Mouse (Mus musculus) frontal cortex, postnatal 25 days (tissue): ENCODE measurements around the gene Tmem132d.

Source experiments
- DNase-seq, 2 experiments: peaks; one replicate each; pipeline ENCODE4 v3.0.0; 2022; ENCODE audit warnings: low spot score in 2 of 2

Gene Tmem132d

DNA sequence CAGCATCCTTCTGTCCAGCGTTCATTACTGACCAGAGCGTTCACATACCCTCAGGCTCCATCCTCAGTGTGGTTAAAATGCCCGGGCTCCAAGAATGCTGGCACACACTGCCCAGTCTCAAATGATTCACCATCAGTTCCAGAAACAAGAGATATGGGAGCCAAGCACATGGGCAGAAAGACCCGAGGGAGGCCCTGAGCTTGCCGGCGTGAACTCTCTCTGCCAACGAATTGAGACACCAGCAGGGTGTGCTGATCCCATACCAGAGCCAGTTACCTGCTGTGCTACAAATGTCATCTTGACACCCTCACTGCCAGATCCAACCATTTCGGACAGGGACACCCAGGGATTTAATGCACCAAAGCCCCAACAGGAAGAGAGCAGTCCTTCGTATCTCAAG is 25.3 kb downstream of the Tmem132d start:
- DNase-seq: no peak

DNA sequence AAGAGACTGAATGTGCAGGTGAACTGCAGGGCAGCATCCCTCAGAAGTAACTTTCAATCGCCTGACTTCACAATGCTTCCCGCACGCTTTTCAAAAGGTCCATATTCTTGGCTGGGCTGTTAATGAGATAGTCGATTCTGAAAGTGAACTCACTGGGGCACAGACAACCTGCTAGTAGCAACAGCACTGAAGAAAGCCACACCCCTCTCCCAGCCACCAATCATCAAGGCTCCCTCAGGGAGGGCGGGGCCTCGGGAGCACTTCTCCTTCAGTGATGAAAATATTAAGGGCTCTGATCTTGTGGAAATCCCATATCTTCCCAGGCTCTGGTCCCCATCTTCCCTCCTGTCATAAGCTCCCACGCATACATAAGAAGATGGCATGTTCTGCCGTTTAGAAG is 27.8 kb downstream of the Tmem132d start:
- DNase-seq: no peak

DNA sequence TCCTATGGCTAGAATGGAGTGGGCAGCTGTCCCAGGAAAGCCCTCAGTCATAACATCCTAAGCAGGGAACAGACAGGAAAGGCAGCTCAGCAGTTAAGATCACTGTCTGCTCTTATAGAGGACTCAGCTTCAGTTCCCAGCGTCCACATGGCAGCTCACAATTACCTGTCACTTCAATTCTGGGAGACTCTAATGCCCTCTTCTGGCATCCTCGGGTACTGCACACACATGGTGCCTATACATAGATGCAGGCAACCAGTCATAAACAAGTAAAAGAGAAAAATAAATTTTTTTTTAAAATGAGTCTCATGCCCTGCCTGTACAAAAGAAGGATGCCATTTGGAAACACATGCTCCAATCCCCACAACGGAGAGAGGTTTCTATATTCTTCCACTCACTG is 28.7 kb downstream of the Tmem132d start:
- DNase-seq: no peak

DNA sequence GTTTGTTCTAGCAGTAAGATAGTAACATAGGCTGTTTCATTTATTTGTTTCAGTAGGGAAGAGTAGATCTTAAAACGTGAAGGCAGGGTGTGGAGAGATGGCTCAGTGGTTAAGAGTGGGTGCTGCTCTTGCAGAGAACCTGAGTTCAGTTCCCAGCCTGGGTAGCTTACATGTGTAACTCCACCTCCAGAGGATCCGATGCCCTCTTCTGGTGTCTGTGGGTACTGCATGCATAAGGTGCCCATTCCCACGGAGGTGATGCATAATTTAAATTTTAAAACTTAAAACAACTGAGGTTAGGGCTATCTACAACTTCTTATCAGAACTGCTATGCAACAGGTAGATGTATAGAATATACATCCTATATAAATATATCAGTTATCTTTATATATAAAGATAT is 40.5 kb downstream of the Tmem132d start:
- no peak for DNase-seq

GRCm38 (mm10) chr5:128389665-128390064 is 43.2 kb downstream of the Tmem132d start:
- no peak for DNase-seq

GRCm38 (mm10) chr5:128388358-128389141 is 44.3 kb downstream of the Tmem132d start:
- DNase-seq: no peak

- DNase-seq: no peak
These were observed 63.1 kb downstream of the Tmem132d start for GRCm38 (mm10) chr5:128369814-128370213.

- DNase-seq: no peak
These were observed 63.8 kb downstream of the Tmem132d start for GRCm38 (mm10) chr5:128369111-128369510.

DNA sequence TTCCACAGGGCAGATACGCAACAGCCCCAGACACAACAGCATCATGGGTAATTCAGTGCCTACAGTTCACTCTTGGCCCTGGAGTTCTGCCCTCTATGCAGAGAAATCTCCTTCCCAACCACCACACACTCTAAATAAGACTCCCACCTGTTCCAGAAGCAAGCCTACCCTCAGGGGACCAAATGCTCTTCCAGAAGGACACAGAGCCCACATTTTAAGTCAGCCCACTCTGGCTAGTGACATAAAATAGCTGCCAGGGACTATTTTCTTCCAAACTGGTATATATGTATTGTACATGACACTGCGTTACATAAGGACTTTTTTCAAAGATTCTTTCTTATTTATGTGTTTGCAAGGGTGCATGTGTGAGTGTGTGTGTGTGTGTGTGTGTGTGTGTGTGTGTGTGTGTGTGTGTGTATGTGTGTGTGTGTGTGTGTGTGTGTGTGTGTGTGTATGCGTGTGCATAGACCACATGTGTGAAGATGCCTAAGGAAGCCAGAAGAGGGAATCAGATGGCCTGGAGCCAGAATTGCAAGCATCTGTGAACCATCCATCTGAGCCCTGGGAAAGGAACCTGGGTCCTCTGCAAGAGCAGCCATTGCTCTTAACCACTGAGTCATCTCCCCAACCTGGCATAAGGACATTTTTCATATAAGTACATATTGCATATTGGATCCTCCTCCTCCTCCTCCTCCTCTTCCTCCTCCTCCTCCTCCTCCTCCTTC is 67.5 kb downstream of the Tmem132d start:
- no peak for DNase-seq

GRCm38 (mm10) chr5:128360946-128361675 is 71.8 kb downstream of the Tmem132d start:
- DNase-seq: peak in 1 of 2 experiments; percentile 13

GRCm38 (mm10) chr5:128348835-128349234 is 84.0 kb downstream of the Tmem132d start:
- no peak for DNase-seq

GRCm38 (mm10) chr5:128336841-128337240 is 96.0 kb downstream of the Tmem132d start:
- no peak for DNase-seq

GRCm38 (mm10) chr5:128332766-128333165 is 100.1 kb downstream of the Tmem132d start:
- DNase-seq: no peak

DNA sequence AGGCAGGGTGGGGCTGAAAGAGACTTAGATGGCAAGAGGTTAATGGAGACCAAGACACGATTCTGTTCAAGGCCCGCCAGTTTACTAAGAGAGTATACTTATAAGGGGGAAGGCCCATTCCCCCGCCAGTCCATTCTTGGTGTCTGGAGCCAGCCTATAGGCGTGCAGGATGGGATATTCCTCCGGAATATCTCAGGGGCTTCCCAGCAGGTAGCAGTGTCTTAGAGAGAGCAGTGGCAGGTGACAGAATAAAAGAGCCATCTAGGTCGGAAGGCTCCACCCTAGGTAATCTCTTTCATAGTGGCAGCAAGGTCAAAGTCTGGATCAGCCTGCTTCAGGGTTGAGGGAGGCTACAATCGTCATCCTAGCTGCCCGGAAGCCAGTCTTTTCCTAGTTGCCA is 102.5 kb downstream of the Tmem132d start:
- DNase-seq: no peak

- no peak for DNase-seq
These were observed 130.5 kb downstream of the Tmem132d start for GRCm38 (mm10) chr5:128302387-128302786.

DNA sequence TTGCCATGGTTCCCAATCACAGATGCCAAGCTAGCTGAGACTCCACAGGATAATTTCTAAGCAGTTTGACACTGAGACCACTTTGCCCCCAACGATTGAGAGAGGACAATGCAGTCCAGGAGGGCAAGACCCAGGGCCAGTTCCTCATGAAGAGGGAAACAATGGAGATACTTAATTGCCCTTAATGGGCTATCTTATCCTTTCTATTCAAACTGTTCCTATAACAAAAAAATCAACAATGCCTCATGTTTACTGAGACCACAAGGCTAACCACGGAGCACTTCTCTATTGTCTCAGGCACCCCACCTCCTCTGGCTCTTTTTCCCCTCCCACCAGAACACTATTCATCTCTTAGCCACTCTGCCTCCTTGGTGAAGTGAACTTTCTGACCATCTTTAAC is 141.7 kb downstream of the Tmem132d start:
- DNase-seq: no peak

GRCm38 (mm10) chr5:128273255-128273654 is 159.6 kb downstream of the Tmem132d start:
- no peak for DNase-seq

GRCm38 (mm10) chr5:128267366-128267765 is 165.5 kb downstream of the Tmem132d start:
- DNase-seq: no peak

- DNase-seq: no peak
These were observed 188.7 kb downstream of the Tmem132d start for GRCm38 (mm10) chr5:128244219-128244618.

DNA sequence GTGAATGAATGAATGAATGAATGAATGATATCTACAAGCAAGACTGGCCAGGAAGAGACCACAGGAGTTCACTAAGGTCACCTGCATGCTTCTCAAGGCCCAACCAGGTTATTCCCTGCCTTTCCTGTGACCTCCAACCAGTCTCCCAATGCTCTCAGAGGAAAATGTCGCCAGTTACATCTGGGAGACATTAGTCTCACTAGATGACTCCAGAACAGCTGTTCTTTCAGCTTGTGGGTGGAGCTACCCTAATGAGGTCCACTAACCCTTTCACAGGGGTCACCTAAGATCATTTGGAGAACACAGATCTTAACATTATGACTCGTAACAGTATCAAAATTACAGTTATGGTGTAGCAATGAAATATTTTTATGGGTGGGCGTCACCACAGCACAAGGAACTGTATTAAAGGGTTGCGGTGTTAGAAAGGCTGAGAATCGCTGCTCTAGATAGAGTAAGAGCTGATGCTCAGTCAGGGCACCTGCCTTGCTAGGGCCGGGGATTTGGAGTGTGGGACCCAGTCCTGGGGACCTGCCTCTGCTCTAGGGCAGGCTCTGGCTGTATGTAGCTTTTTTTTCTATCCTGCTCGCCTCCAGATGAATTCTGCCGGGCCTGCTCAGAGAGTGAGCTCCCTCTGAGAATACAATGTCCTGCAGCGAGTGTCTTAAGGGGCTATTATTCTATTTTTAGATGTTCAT is 196.1 kb downstream of the Tmem132d start:
- DNase-seq: no peak

GRCm38 (mm10) chr5:128235611-128236010 is 197.3 kb downstream of the Tmem132d start:
- no peak for DNase-seq

GRCm38 (mm10) chr5:128233101-128233500 is 199.8 kb downstream of the Tmem132d start:
- no peak for DNase-seq
